32 mouse cellular contexts compared by ENCODE assay signal in the genomic region with DNA sequence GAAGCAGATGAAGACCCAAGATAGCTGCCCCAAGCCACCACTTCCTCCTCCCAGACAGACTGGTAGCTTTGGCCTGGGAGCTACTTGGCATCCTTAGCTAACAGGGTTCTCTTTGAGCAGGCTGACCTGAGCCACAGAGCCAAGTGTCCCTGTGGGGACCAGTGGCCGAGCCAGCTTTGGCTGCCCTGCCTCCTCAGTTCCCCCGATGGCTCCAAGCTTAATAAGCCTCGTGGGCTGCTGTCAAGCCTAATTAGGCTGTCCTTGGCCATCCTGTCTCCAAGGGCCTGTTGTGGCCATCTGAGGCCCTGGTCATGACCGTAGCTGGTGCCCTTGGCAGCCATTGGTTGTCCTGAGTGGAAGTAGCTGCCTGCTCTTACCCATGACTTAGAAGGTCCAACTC.
DNase-seq lines count a peak whose midpoint lies in the region; ATAC-seq and TF ChIP-seq lines count a peak whose summit lies in the region.
"Had no signal": no experiment of that assay in that cellular context is flagged by ENCODE, and none has a peak within 500 bp of the region (broad histone marks: within the 10 kb centered on the region; RNA-seq: fewer than 3 reads in every experiment).

No protein-coding gene starts in this region.

- no peak overlapping the region for H3K4me3 ChIP-seq in hindbrain, embryonic 13.5 days
- H3K4me3 ChIP-seq in hindbrain, embryonic 16.5 days (ENCODE audit: low read length), result no peak overlapping the region
- no peak overlapping the region for H3K4me3 ChIP-seq in cerebellum, adult 2 months (replicated peaks; ENCODE audit: insufficient read depth, low read depth, low read length)
- H3K4me3 ChIP-seq in kidney, embryonic 14.5 days (ENCODE audit: low read length), result no peak overlapping the region
- H3K4me3 ChIP-seq: embryonic facial prominence, embryonic 13.5 days; forebrain, embryonic 10.5 days; forebrain, embryonic 15.5 days; heart, embryonic 12.5 days; hindbrain, embryonic 15.5 days; intestine, embryonic 15.5 days; left cerebral cortex, adult 2 months; liver, embryonic 12.5 days; megakaryocyte, embryonic 14.5 days; midbrain, embryonic 12.5 days; neural tube, embryonic 15.5 days; stomach, embryonic 15.5 days had no signal

- no peaks in the 10 kb centered on the region for H3K9me3 ChIP-seq in hindbrain, embryonic 13.5 days
- no peaks in the 10 kb centered on the region for H3K9me3 ChIP-seq in hindbrain, embryonic 16.5 days (ENCODE audit: control insufficient read depth, low read length)
- H3K9me3 ChIP-seq in kidney, embryonic 14.5 days (ENCODE audit: control insufficient read depth, low read length), result no peaks in the 10 kb centered on the region
- H3K9me3 ChIP-seq: embryonic facial prominence, embryonic 13.5 days; forebrain, embryonic 10.5 days; forebrain, embryonic 15.5 days; heart, embryonic 12.5 days; hindbrain, embryonic 15.5 days; intestine, embryonic 15.5 days; liver, embryonic 12.5 days; megakaryocyte, embryonic 14.5 days; midbrain, embryonic 12.5 days; neural tube, embryonic 15.5 days; stomach, embryonic 15.5 days had no signal

- 61% methylated on average over 4 of the region's 4 CpGs for WGBS in hindbrain, embryonic 13.5 days
- WGBS in hindbrain, embryonic 16.5 days, result 54% methylated on average over 4 of the region's 4 CpGs
- WGBS in cerebellum, adult 2 months, result 5% methylated on average over 4 of the region's 4 CpGs
- WGBS in kidney, embryonic 14.5 days, result 88% methylated on average over 4 of the region's 4 CpGs

- peaks cover 34% of the 10 kb centered on the region for H3K4me1 ChIP-seq in hindbrain, embryonic 13.5 days (replicated peaks)
- peaks cover 4% of the 10 kb centered on the region; the same call in 1 of the 2 replicates for H3K4me1 ChIP-seq in hindbrain, embryonic 16.5 days (ENCODE audit: control insufficient read depth, insufficient read depth, low read depth, low read length)
- peaks cover 28% of the 10 kb centered on the region for H3K4me1 ChIP-seq in cerebellum, adult 2 months (ENCODE audit: control insufficient read depth, insufficient read depth, low read length)
- 0 out of 2 replicates have a peak, but pooled peaks cover 3% of the 10 kb centered on the region for H3K4me1 ChIP-seq in kidney, embryonic 14.5 days (ENCODE audit: control insufficient read depth, insufficient read depth, low read length)
- H3K4me1 ChIP-seq: intestine, embryonic 15.5 days; liver, embryonic 12.5 days; stomach, embryonic 15.5 days had no signal

- H3K27me3 ChIP-seq in hindbrain, embryonic 13.5 days, result no peaks in the 10 kb centered on the region
- H3K27me3 ChIP-seq in hindbrain, embryonic 16.5 days (replicated peaks; ENCODE audit: control insufficient read depth, insufficient read depth, low read length), result no peaks in the 10 kb centered on the region
- no peaks in the 10 kb centered on the region for H3K27me3 ChIP-seq in cerebellum, adult 2 months (ENCODE audit: control insufficient read depth, insufficient read depth, low read length)
- no peaks in the 10 kb centered on the region for H3K27me3 ChIP-seq in kidney, embryonic 14.5 days (ENCODE audit: control insufficient read depth, insufficient read depth, low read length)
- H3K27me3 ChIP-seq: embryonic facial prominence, embryonic 13.5 days; forebrain, embryonic 15.5 days; hindbrain, embryonic 15.5 days; intestine, embryonic 15.5 days; midbrain, embryonic 12.5 days; neural tube, embryonic 15.5 days; stomach, embryonic 15.5 days had no signal

- no peak overlapping the region for H3K27ac ChIP-seq in hindbrain, embryonic 13.5 days
- H3K27ac ChIP-seq in hindbrain, embryonic 16.5 days (ENCODE audit: low read depth, low read length), result no peak overlapping the region
- no peak overlapping the region for H3K27ac ChIP-seq in cerebellum, adult 2 months (ENCODE audit: insufficient read depth, low read length)
- H3K27ac ChIP-seq in kidney, embryonic 14.5 days (ENCODE audit: low read depth, low read length), result no peak overlapping the region
- H3K27ac ChIP-seq: embryonic facial prominence, embryonic 13.5 days; forebrain, embryonic 10.5 days; forebrain, embryonic 15.5 days; hindbrain, embryonic 15.5 days; intestine, embryonic 15.5 days; liver, embryonic 12.5 days; midbrain, embryonic 12.5 days; neural tube, embryonic 15.5 days; stomach, embryonic 15.5 days had no signal

- no peak for TF ChIP-seq CTCF in cerebellum, adult 2 months (IDR thresholded peaks at IDR 0.05; ENCODE audit: borderline replicate concordance, insufficient read depth, low read depth, low read length)

- no peak overlapping the region for H3K4me2 ChIP-seq in hindbrain, embryonic 13.5 days
- H3K4me2 ChIP-seq in hindbrain, embryonic 16.5 days (ENCODE audit: low read length), result no peak overlapping the region
- H3K4me2 ChIP-seq in kidney, embryonic 14.5 days (replicated peaks; ENCODE audit: low read depth, low read length), result no peak overlapping the region
- H3K4me2 ChIP-seq: embryonic facial prominence, embryonic 13.5 days; forebrain, embryonic 15.5 days; heart, embryonic 12.5 days; hindbrain, embryonic 15.5 days; intestine, embryonic 15.5 days; liver, embryonic 12.5 days; midbrain, embryonic 12.5 days; neural tube, embryonic 15.5 days; stomach, embryonic 15.5 days had no signal

- DNase-seq in cerebellum, adult 2 months, result peak; percentile 80 to 89
- peak; percentile 85 to 91 for DNase-seq in cerebellum, postnatal 14 days
- no peak for DNase-seq in neural tube, embryonic 10.5 days (ENCODE audit: extremely low spot score, low spot score)
- DNase-seq in left cerebral cortex, adult 18-20 months (ENCODE audit: low spot score in 2 of 2), result no peak
- DNase-seq: adrenal gland, adult 2 months; gastrocnemius, postnatal 36 days; heart, adult 18-20 months; heart, postnatal 4 days; kidney, adult 8-10 months; kidney, postnatal 14 days; layer of hippocampus, adult 9-11 months; liver, postnatal 0 days; lung, postnatal 4 days; right cerebral cortex, postnatal 25 days; thymus, postnatal 14 days had no signal

- TF ChIP-seq POLR2A in cerebellum, adult 2 months (IDR thresholded peaks at IDR 0.05; ENCODE audit: borderline replicate concordance, insufficient read depth, low read length), result no peak

- no peak for ATAC-seq in hindbrain, embryonic 13.5 days (ENCODE audit: low FRiP score)
- no peak for ATAC-seq in hindbrain, embryonic 16.5 days
- ATAC-seq in cerebellum, adult (ENCODE audit: insufficient number of reproducible peaks, low FRiP score, low TSS enrichment), result peak; percentile 87
- no peak for ATAC-seq in kidney, embryonic 14.5 days (ENCODE audit: low FRiP score, low TSS enrichment)
- ATAC-seq: forebrain, embryonic 15.5 days; intestine, embryonic 15.5 days; liver, embryonic 12.5 days; liver, postnatal 0 days; lung, postnatal 0 days had no signal

- H3K36me3 ChIP-seq in hindbrain, embryonic 13.5 days, result no peaks in the 10 kb centered on the region
- no peaks in the 10 kb centered on the region for H3K36me3 ChIP-seq in hindbrain, embryonic 16.5 days (ENCODE audit: control insufficient read depth, insufficient read depth, low read length)
- H3K36me3 ChIP-seq in kidney, embryonic 14.5 days (ENCODE audit: control insufficient read depth, insufficient read depth, low read length), result no peaks in the 10 kb centered on the region
- H3K36me3 ChIP-seq: embryonic facial prominence, embryonic 13.5 days; forebrain, embryonic 10.5 days; forebrain, embryonic 15.5 days; heart, embryonic 12.5 days; hindbrain, embryonic 15.5 days; intestine, embryonic 15.5 days; liver, embryonic 12.5 days; midbrain, embryonic 12.5 days; neural tube, embryonic 15.5 days; stomach, embryonic 15.5 days had no signal

- H3K9ac ChIP-seq in hindbrain, embryonic 13.5 days, result peak overlapping the region; percentile 24; the same call in 1 of the 2 replicates
- H3K9ac ChIP-seq in hindbrain, embryonic 16.5 days (ENCODE audit: low read depth, low read length), result no peak overlapping the region
- no peak overlapping the region for H3K9ac ChIP-seq in kidney, embryonic 14.5 days (ENCODE audit: low read depth, low read length)
- H3K9ac ChIP-seq: embryonic facial prominence, embryonic 13.5 days; forebrain, embryonic 15.5 days; heart, embryonic 12.5 days; hindbrain, embryonic 15.5 days; intestine, embryonic 15.5 days; liver, embryonic 12.5 days; liver, postnatal 0 days; midbrain, embryonic 12.5 days; neural tube, embryonic 15.5 days; stomach, embryonic 15.5 days had no signal

Comparison
In these comparisons a context has a peak if more than half of its experiments do, and no peak if none do; other contexts are left out.
1. DNase-seq: peak in cerebellum, adult 2 months (2 of 2) and cerebellum, postnatal 14 days (2 of 2); none in neural tube, embryonic 10.5 days (single experiment) and left cerebral cortex, adult 18-20 months (0 of 2).